Mouse (Mus musculus) heart, embryonic 16.5 days (tissue): Measurements from ENCODE around the gene Rpl13. TPM values are rescaled to one million over a fixed set of nuclear protein-coding genes. Genes with fewer than 3 reads are reported as not detected.
A peak's percentile ranks its signal among the peaks of the same experiment; 100 is the strongest.

ENCODE experiments used
- ATAC-seq: fragments of 200-750 bp; cut with Nextera tagmentation; replicated peaks from 2 replicates; pipeline ENCODE4 v1.8.0; 2017; ENCODE audit warnings: moderate number of reproducible peaks; ENCODE audit not compliant: insufficient read depth, low FRiP score; ENCODE audit errors: extremely low read depth
- H3K27ac ChIP-seq: fragments of 300-500 bp; sonication (generic); 2 replicates; pipeline ENCODE4 v1.5.1; 2014; ENCODE audit warnings: mild to moderate bottlenecking, low read length, control low read depth, moderate library complexity
- H3K27me3 ChIP-seq: fragments of 300-500 bp; sonication (generic); 2 replicates; pipeline ENCODE4 v1.6.1; 2014; ENCODE audit warnings: low read length, mixed read lengths; ENCODE audit not compliant: control insufficient read depth, insufficient read depth
- H3K36me3 ChIP-seq: fragments of 300-500 bp; sonication (generic); 2 replicates; pipeline ENCODE4 v1.6.1; 2014; ENCODE audit not compliant: control insufficient read depth, insufficient read depth
- H3K4me1 ChIP-seq: fragments of 300-500 bp; sonication (generic); 2 replicates; pipeline ENCODE4 v1.6.1; 2014; ENCODE audit warnings: low read length, mixed read lengths; ENCODE audit not compliant: control insufficient read depth, insufficient read depth
- H3K4me2 ChIP-seq: fragments of 300-500 bp; sonication (generic); 2 replicates; pipeline ENCODE4 v1.6.1; 2014; ENCODE audit warnings: low read depth, mild to moderate bottlenecking, control low read depth, low read length
- H3K4me3 ChIP-seq: fragments of 300-500 bp; sonication (generic); 2 replicates; pipeline ENCODE4 v1.5.1; 2014; ENCODE audit warnings: mild to moderate bottlenecking, control low read depth, low read length
- H3K9ac ChIP-seq: fragments of 300-500 bp; sonication (generic); 2 replicates; pipeline ENCODE4 v1.6.1; 2014; ENCODE audit warnings: low read length, control low read depth
- H3K9me3 ChIP-seq: fragments of 300-500 bp; sonication (generic); replicated peaks from 2 replicates; pipeline ENCODE4 v1.6.1; 2016; ENCODE audit warnings: low read length; ENCODE audit not compliant: control insufficient read depth
- WGBS: fragments of 180-500 bp; shearing (Covaris S2); extraction: QIAGEN DNeasy Blood & Tissue Kit; methylation state at CpG from one replicate; pipeline ENCODE4 v1.1.7; 2014; 5-methylcytosine and 5-hydroxymethylcytosine counted together
- polyA plus RNA-seq: library from polyadenylated mRNA; unstranded; fragments of >200 nt; fragmentation: Nextera tagmentation; extraction: Ambion mirVana; gene quantifications from 2 replicates; pipeline ENCODE4 v1.2.1, GENCODE M21; 2015

The Rpl13 gene
- polyA plus RNA-seq, 1 experiment from 2014 or later: 676 TPM

GRCm38 (mm10) chr8:123104046-123104767 lies 2.1 kb downstream of the Rpl13 start:
- Histone ChIP-seq H3K4me1 (peaks cover 10% of the 10 kb centered on the region), H3K4me3 (peak overlapping the region; percentile 86), H3K27ac (no peak overlapping the region), H3K36me3 (peaks cover 21% of the 10 kb centered on the region), H3K9ac (peak overlapping the region; percentile 97; the same call in 1 of the 2 replicates), H3K27me3 (no peaks in the 10 kb centered on the region), H3K4me2 (peak overlapping the region; percentile 82; the same call in 1 of the 2 replicates), H3K9me3 (no peaks in the 10 kb centered on the region)
- 78% methylated on average over 6 of the region's 6 CpGs for WGBS
- ATAC-seq: no peak

- Histone ChIP-seq H3K27ac (no peak overlapping the region), H3K4me2 (no peak overlapping the region), H3K4me3 (no peak overlapping the region), H3K4me1 (peaks cover 10% of the 10 kb centered on the region), H3K27me3 (no peaks in the 10 kb centered on the region), H3K36me3 (peaks cover 21% of the 10 kb centered on the region), H3K9ac (no peak overlapping the region), H3K9me3 (no peaks in the 10 kb centered on the region)
- 69% methylated on average over 5 of the region's 5 CpGs for WGBS
- ATAC-seq: no peak
These were observed 3.6 kb downstream of the Rpl13 start for GRCm38 (mm10) chr8:123105553-123106326.

- WGBS: 57% methylated on average over 2 of the region's 2 CpGs
- Histone ChIP-seq H3K4me2 (no peak overlapping the region), H3K9ac (no peak overlapping the region), H3K27ac (no peak overlapping the region), H3K4me3 (no peak overlapping the region), H3K36me3 (peaks cover 21% of the 10 kb centered on the region), H3K27me3 (no peaks in the 10 kb centered on the region), H3K9me3 (no peaks in the 10 kb centered on the region), H3K4me1 (peaks cover 10% of the 10 kb centered on the region)
- no peak for ATAC-seq
These were observed 4.4 kb downstream of the Rpl13 start for GRCm38 (mm10) chr8:123106531-123106930.

GRCm38 (mm10) chr8:123108010-123108409 lies 5.9 kb downstream of the Rpl13 start:
- peaks cover 21% of the 10 kb centered on the region for H3K36me3 ChIP-seq
- peaks cover 10% of the 10 kb centered on the region for H3K4me1 ChIP-seq
- H3K4me3 ChIP-seq: no peak overlapping the region
- no peak overlapping the region for H3K4me2 ChIP-seq
- H3K9me3 ChIP-seq: no peaks in the 10 kb centered on the region
- no peak for ATAC-seq
- WGBS: 74% methylated on average over 1 of the region's 1 CpGs
- no peaks in the 10 kb centered on the region for H3K27me3 ChIP-seq
- no peak overlapping the region for H3K9ac ChIP-seq
- H3K27ac ChIP-seq: no peak overlapping the region

GRCm38 (mm10) chr8:123108953-123109352 lies 6.8 kb downstream of the Rpl13 start:
- Histone ChIP-seq H3K27me3 (no peaks in the 10 kb centered on the region), H3K36me3 (peaks cover 16% of the 10 kb centered on the region), H3K27ac (no peak overlapping the region), H3K4me2 (no peak overlapping the region), H3K4me1 (peaks cover 2% of the 10 kb centered on the region; the same call in 1 of the 2 replicates), H3K4me3 (no peak overlapping the region), H3K9ac (no peak overlapping the region), H3K9me3 (no peaks in the 10 kb centered on the region)
- WGBS: 72% methylated on average over 5 of the region's 5 CpGs
- ATAC-seq: no peak

- peak; percentile 42; the same call in 1 of the 2 replicates for ATAC-seq
- 12% methylated on average over 4 of the region's 4 CpGs for WGBS
- no peak overlapping the region for H3K27ac ChIP-seq
These were observed 8.5 kb downstream of the Rpl13 start for GRCm38 (mm10) chr8:123110649-123111048.

GRCm38 (mm10) chr8:123112892-123113291 lies 10.7 kb downstream of the Rpl13 start:
- no peaks in the 10 kb centered on the region for H3K36me3 ChIP-seq
- no peak overlapping the region for H3K4me3 ChIP-seq
- H3K4me2 ChIP-seq: no peak overlapping the region
- no peak overlapping the region for H3K9ac ChIP-seq
- WGBS: 66% methylated on average over 9 of the region's 9 CpGs
- no peaks in the 10 kb centered on the region for H3K9me3 ChIP-seq
- ATAC-seq: no peak
- peaks cover 23% of the 10 kb centered on the region for H3K27me3 ChIP-seq
- H3K27ac ChIP-seq: no peak overlapping the region
- H3K4me1 ChIP-seq: peaks cover 16% of the 10 kb centered on the region

More at GRCm38 (mm10) chr8:123110649-123111048, 8.5 kb downstream of the Rpl13 start:
- Histone ChIP-seq H3K4me1 (peaks cover 3% of the 10 kb centered on the region; the same call in 1 of the 2 replicates), H3K36me3 (no peaks in the 10 kb centered on the region), H3K4me3 (no peak overlapping the region), H3K4me2 (no peak overlapping the region), H3K27me3 (peaks cover 1% of the 10 kb centered on the region), H3K9ac (no peak overlapping the region), H3K9me3 (no peaks in the 10 kb centered on the region)

- Histone ChIP-seq H3K4me3 (no peak overlapping the region), H3K4me1 (peaks cover 17% of the 10 kb centered on the region), H3K36me3 (no peaks in the 10 kb centered on the region), H3K9me3 (no peaks in the 10 kb centered on the region), H3K27me3 (peaks cover 34% of the 10 kb centered on the region), H3K27ac (no peak overlapping the region), H3K9ac (no peak overlapping the region), H3K4me2 (no peak overlapping the region)
- 33% methylated on average over 2 of the region's 2 CpGs for WGBS
- ATAC-seq: no peak
These were observed 11.8 kb downstream of the Rpl13 start for GRCm38 (mm10) chr8:123113908-123114469.

GRCm38 (mm10) chr8:123114644-123115043 lies 12.5 kb downstream of the Rpl13 start:
- no peak overlapping the region for H3K4me2 ChIP-seq
- H3K36me3 ChIP-seq: no peaks in the 10 kb centered on the region
- H3K27me3 ChIP-seq: peaks cover 40% of the 10 kb centered on the region
- H3K27ac ChIP-seq: no peak overlapping the region
- H3K9me3 ChIP-seq: no peaks in the 10 kb centered on the region
- 43% methylated on average over 3 of the region's 3 CpGs for WGBS
- peaks cover 17% of the 10 kb centered on the region for H3K4me1 ChIP-seq
- no peak overlapping the region for H3K9ac ChIP-seq
- H3K4me3 ChIP-seq: no peak overlapping the region
- no peak for ATAC-seq
